Mouse (Mus musculus): Measurements from ENCODE around the gene Trafd1.

The Trafd1 gene

DNA sequence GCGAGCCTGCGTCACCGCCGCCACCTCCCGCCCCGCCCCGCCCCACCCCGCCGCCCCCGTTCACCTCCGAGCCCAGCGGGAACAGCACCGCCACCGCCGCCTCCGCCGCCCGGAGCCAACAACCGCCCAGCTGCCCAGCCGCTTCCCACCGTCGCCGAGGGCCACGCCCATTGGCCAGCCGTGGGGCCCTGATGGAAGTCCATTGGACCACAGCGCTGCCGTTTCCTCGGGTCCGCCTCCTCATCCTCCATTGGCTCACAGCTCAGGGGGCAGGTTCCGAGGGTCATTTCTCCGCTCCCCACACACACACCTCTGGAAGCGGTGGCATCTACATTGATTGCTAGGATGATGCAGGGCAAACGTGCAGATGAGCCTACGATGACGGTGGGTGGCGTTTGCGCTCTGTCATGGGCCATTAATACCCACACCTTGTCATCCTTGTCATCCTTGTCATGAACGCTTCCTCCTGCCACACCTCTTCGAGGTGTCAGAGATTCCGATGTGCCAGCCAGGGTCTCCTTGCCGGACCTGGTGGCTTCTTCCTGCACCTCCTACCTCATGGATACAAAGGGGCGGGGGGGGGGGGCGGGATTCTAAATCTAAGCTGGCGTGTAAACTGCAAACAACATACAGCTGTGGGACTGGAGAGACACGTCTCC, at the start of gene Trafd1:
Gene Trafd1 (minus strand): TSS at position 172 of the 659 bp plus-strand sequence.
- in situ Hi-C loops (cut with MboI; ENCODE audit: unreplicated experiment in 2 of 2) = no loop called here

DNA sequence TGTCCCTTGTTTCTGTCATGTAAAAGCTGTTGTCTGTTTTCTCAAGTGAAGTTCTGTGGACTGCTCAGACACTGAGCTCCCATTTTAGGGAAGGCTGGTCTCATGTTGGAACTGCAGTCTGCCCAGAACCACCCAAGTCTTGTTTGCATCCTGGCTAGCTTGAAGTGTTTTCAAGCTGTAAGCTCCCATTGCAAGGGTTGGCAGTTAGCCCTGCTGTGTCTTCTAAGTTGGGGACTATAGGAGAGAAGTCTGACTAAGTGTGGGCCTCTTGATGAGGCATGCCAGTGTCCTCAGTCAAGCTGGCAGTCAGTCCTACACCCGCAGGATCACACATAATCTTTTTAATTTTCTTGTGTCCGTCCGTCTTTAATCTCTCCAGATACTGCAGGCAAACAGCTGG, 43.5 kb upstream of the Trafd1 start:
- in situ Hi-C loops (cut with MboI; ENCODE audit: unreplicated experiment in 2 of 2) = no loop called here

DNA sequence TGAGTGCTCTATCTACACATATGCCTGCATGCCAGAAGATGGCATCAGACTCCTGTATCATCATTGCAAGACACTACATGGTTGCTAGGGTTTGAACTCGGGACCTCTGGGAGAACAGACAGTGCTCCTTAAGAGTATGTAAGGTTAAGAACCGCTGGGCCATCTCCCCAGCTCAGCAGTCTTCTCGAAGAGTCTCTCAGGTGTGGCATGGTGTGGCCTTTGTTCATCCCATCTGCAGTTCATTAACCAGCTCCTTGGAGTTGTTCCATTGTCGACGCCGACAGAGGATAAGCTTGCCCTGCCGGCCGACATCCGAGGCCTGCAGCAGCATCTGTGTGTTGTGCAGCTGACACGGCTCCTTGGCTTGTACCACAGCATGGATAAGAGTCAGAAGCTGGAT, 37.9 kb upstream of the Trafd1 start:
- in situ Hi-C loops (cut with MboI; ENCODE audit: unreplicated experiment in 2 of 2) = no loop called here

DNA sequence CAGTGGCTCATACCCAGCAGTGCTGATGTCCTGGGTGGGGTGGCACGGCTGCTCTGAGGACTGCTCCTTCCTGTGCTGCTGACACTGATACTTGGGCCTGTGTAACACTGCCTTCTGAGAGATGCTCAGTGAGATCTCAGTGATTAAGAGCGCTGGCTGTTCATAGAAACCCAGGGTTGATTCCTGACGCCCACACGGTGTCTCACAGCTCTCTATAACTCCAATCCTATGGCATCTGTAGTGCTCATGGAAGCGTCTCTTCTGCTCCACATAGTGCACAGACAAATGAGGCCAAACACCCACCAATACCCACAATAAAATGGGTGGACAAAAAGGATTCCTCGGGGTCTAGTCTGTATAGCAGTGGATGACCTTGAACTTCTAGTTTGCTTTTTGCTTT, 37.4 kb upstream of the Trafd1 start:
- in situ Hi-C loops (cut with MboI; ENCODE audit: unreplicated experiment in 2 of 2) = no loop called here

DNA sequence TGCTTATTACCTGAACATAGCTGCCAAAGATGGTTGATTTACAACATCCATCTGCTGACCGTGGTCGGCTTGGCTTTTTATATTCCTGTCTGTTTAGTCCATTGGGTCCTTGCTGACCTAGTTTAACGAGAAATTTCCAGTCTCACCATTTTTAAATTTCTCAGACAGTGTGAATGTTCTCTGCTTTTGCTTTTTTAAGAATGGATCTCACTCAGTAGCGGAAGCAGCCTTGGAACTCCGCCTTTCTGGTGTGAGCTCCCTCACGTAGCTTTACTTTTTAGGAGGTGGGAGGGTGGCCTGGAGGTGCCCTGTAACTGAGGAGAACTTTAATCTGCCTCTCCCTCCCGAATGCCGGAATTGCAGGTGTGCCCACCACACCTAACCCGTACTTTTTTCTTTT, 35.3 kb upstream of the Trafd1 start:
- in situ Hi-C loops (cut with MboI; ENCODE audit: unreplicated experiment in 2 of 2) = no loop called here

DNA sequence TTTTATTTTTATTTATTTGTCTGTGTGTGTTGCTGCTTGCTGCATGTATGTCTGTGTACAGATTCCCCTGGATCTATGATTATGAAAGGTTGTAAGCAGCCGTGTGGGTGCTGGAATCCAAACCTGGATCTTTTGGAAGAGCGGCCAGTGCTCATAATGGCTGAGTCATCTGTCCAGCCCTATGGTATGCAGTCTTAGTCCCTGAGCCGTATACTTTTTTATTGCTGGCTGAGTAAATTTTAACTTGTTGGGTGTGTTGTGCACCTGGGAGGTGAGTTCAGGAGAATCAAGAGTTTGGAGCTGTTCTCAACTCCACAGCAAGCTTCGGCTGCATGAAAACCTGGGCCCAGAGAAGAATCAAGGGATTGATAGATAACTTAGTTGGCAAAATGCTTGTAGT, 25.5 kb upstream of the Trafd1 start:
- in situ Hi-C loops (cut with MboI; ENCODE audit: unreplicated experiment in 2 of 2) = no loop called here

DNA sequence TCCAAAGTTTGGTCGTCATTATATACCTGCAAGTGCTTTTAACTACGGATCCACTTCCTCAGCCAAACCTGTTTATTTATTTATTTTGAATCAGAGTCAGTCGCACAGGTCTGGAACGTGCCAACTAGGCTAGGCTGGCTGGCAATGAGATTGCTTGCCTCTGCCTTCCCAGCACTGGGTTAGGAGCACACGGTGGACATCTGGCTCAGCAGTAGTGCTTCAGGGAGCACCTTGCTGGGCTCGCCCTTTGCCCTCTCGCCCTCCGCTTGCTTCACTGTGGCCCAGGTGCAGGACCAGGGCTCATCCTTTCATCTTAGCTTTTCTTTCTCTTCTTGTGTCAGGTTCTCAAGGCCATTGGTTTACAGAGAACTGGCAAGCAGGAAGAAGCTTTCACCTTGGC, 22.4 kb upstream of the Trafd1 start:
- in situ Hi-C loops (cut with MboI; ENCODE audit: unreplicated experiment in 2 of 2) = no loop called here

DNA sequence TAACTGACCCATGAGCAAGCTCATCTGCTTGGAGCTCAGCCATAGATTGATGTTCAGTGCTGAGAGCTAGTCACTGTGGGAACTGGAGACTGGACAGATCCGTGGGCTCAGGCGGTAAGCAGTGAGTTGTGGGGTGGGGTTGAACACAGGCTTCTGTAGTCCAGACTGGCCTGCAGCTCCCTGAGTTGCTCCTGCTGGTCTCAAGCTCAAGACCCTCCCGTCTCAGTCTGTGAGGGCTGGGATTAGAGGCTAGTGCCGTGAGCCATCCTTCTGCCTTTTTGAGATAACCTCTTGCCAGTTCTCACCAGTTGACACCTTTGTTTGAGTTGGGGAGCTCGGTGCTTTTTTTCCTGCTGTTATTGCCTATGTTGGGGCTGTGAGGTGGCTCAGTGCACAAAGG, 15.4 kb upstream of the Trafd1 start:
- in situ Hi-C loops (cut with MboI; ENCODE audit: unreplicated experiment in 2 of 2) = no loop called here

DNA sequence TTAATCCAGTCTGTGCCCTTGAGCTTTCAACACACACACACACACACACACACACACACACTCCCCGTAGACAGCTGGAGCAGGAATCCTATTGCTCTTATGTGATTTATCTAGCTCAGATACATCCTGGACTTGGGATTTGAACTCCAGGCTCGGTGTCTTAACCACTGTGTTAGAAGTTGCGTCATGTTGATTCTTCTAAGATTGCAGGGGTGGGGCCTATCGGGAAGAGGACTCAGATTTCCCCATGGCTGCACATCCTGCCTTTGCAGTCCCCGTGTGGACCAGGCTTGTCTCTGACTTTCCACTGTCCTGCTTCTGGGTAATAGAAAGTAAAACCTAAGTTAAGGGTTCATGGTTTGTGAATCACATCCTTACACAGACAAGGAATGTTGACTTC, 14.6 kb upstream of the Trafd1 start:
- in situ Hi-C loops (cut with MboI; ENCODE audit: unreplicated experiment in 2 of 2) = no loop called here

DNA sequence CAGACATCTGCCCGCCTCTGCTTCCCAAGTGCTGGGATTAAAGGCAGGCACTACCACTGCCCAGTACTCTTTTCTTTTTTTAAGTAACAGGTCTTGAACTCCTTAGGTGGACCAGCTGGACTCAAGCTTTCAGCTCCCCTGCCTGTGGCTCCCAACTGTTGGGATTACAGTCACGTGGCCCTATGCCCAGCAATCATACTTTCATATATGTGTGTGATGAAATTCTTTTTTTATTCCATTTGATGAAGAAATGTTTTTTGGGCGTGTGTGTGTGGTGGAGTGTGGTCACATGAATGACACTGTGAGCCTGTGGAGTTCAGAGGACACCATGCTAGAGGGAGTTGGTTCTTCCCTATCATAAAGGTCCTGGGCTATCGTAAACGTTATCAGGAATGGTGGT, 14.1 kb upstream of the Trafd1 start:
- in situ Hi-C loops (cut with MboI; ENCODE audit: unreplicated experiment in 2 of 2) = no loop called here

DNA sequence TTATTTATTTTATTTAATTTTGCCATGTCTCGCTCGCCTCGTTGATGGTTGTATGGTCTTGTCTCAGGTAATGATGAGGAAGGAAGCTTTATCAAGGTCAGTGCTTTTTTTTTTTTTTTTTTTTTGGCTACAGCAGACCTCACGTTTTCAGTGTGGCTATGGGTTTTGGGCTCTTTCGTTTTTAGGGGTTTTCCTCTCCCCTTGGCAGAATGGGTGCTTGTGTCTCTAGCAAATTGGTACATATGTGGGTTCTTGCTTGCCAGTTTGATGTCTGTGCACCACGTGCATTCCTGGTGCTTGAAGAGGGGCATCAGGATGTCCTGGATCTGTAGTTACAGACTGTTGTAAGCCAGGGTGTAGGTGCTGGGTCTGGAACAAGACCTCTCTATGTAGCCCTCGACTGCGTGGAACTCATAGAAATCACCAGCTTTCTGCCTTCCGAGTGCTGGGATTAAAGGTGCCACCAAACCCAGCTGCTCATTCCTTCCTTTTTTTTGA, 13.6 kb upstream of the Trafd1 start:
- in situ Hi-C loops (cut with MboI; ENCODE audit: unreplicated experiment in 2 of 2) = no loop called here

DNA sequence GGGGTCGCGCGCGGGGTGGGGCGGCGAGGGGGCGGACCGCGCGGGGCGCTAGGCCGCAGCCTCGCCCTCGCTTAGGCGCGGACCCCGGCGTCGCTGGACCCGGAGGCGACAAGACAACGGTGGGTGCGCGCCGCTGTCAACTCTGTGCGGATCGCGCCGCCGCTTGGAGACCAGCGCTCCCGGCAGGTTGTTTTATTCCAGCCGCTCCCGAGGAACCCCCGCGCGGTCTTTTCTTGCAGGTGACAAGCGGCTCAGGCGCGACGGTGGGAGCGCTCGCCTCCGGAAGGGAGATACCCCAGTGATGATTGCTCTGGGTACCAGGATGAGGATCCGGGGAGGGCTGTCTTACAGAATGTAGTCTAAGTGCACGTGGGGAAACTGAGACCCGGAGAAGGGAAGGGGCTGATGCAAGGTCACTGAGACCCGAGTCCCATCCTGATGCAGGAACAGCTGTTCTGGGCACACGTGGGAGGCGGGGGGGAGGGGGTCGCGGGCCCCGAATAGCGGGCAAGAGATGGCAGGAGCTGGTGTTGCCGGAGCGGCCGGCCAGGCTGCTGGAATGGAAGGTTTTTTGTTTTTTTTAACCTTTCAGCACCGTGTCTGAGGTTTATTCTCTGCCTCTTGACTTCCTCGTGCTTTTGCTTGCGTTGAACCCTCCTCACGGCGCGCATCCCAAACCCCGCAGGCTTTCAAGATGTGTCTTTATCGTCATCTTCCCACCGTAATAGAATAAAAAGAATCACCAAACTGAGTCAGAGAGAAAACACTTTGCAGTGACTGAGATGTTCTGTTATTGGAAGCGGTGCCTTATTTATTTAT, 12.9 kb upstream of the Trafd1 start:
- in situ Hi-C loops (cut with MboI; ENCODE audit: unreplicated experiment in 2 of 2) = no loop called here

DNA sequence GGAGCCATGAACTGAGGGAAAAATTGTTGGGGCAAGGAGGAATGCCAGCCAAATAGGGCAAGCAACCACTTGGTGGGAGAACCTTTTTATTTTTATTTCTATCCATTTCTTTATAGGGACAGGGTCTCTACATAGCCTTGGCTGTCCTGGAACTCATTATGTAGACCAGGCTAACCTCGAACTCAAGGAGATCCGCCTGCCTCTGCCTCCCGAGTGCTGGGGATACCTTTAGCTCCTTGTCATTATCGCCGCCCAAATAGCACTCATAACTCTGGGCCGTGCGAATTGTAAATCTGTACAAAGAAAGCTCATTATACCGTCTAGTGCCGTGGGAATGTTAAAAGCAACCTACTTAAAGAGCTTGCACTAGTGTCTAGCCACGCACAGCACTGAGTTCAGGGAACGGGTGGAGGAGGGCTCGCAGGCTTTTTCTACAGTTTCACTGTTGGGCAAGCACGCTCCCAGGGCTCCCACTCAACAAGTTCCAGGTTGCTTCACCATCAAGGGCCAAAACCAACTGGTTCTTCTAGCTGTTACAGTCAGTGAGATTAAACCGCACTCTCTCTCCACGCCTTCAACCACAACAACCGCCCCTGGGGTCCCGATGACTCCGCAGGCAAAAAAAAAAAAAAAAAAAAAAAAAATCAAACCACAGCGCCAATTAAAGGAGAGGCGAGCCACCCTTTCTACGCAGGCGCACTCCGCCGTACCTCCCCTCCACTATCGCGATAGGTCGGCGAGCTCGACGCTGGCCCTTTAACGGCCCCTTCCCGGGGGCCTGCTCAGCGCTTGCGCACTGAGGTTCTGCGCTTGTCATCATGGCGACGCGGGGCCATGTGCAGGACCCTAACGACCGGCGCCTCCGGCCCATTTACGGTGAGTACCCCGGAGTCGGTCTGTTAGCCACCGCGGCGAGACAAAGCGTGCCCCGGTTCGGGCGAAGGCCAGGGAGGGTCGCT, 12.0 kb upstream of the Trafd1 start, which contains the start of gene Naa25:
Gene Naa25 (plus strand): TSS at position 750 of the 959 bp plus-strand sequence.
- in situ Hi-C loops (cut with MboI; ENCODE audit: unreplicated experiment in 2 of 2) = no loop called here

DNA sequence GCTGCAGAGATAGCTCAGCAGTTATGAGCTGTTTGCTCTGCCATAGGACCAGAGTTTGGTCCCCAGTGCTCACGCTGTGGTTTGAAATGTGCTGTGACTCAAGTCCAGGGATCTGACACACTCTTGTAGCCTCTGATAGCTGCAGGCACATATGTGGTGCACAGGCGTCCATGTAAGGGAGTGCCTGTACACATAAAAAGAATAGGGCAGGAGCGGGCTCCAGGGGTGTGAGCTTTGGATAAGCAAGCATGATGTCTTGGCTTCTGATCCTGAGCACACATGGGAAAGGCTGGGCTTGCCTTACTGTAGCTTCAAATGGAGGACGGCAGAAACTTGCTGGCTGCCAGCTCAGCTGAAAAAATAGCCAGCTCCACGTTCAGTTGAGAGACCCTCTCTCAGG, 10.2 kb upstream of the Trafd1 start:
- in situ Hi-C loops (cut with MboI; ENCODE audit: unreplicated experiment in 2 of 2) = no loop called here

DNA sequence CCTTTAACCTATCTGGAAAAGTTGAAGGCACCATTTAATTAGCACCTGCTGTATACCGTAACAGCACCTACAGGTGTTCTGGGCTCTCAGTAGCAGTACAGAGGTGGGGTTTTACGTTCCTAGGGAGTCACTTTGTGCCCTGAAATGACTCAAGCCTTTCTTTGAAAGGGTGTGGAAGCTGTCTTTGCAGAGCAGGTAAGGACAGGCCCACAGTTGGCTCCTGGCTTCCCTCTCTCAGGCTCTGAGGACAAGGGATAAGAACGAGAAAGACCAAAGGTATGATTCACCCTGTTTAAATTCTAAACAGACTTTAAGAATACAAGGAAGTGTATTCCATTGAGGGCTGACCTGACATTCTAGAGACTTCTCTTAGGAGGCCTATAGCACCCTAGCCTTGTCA, 8.0 kb upstream of the Trafd1 start:
- in situ Hi-C loops (cut with MboI; ENCODE audit: unreplicated experiment in 2 of 2) = no loop called here

DNA sequence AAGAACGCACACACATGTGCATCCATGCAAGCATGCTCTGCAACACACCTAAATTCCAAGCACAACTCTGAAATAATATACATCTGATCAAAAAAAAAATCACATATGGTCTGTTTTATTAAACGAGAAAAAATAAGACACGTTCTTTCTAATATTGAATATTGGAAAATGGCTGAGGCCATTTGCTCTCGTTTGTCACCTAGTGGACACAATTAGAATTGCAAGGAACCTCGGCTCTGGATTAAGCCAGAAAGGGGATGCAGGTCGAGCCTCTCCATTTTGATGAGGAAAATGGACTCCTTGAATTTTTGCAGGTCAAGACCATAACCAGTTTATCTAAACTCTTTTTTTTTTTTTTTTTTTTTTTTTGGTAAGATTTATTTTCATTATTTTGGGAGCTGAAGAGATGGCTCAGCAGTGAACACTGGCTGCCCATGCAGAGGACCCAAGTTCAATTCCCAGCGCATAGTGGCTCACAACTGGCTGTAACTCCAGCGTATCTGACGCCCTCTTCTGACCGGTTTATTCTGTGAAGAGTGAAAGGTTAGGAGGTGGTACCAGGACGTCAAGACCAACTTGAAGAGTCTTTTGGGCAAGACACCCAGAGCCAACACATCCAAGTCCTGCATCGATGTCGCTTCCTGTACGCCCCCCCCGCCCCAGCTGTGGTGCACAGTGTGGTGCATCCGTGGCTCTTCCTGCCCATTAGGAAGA, 7.4 kb upstream of the Trafd1 start:
- in situ Hi-C loops (cut with MboI; ENCODE audit: unreplicated experiment in 2 of 2) = no loop called here

DNA sequence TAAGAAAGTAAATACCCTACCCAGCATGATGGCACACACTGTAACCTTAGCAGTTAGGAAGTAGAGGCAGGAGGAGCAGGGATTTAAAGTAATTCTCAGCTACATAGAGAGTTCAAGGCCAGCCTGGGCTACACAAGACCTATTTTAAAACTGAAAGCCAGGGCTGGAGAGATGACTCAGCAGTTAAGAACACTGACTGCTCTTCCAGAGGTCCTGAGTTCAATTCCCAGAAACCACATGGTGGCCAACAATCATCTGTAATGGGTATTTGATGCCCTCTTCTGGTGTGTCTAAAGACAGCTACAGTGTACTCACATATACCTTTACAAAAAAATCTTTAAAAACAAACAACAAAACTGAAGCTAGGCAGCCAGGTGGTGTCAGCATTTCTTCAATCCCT, 4.3 kb upstream of the Trafd1 start:
- in situ Hi-C loops (cut with MboI; ENCODE audit: unreplicated experiment in 2 of 2) = no loop called here

DNA sequence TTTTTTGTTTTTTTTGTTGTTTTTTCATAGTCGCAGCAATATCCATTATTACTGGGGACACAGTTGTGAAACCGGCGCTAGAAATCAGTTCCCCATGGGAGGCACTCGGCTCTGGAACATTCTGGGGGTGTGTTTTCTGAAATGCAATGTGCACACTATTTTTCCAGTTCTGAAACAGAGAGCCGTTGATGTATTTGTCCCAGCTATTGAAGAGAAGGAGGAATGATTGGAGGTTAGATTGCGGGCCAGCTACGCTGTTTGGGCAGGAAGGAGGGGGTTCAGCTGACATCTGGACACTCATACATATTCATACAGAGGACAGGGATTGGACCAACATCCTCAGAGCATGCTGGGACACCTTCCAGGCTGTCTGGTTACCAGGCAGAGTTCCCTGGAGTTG, 3.7 kb upstream of the Trafd1 start:
- in situ Hi-C loops (cut with MboI; ENCODE audit: unreplicated experiment in 2 of 2) = no loop called here

DNA sequence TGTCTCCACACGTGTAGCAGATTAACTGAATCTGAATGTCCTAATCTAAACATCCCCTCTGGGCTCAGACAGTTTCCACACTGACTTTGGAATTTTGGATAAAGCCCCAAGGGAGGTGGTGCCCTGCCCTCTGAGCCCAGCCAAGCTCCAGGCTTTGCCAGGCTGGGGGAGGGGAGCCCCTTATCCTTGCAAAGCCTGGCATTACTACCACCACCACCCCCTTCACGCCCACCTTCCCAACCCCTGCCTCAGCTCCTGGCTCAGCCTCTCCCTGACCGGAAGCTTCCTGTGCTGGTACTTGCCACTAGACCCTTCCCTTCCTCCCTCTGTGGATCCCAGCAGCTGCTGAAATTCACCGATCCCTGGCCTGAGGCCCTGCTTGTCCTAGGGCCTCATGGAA, 1.7 kb upstream of the Trafd1 start:
- in situ Hi-C loops (cut with MboI; ENCODE audit: unreplicated experiment in 2 of 2) = no loop called here

DNA sequence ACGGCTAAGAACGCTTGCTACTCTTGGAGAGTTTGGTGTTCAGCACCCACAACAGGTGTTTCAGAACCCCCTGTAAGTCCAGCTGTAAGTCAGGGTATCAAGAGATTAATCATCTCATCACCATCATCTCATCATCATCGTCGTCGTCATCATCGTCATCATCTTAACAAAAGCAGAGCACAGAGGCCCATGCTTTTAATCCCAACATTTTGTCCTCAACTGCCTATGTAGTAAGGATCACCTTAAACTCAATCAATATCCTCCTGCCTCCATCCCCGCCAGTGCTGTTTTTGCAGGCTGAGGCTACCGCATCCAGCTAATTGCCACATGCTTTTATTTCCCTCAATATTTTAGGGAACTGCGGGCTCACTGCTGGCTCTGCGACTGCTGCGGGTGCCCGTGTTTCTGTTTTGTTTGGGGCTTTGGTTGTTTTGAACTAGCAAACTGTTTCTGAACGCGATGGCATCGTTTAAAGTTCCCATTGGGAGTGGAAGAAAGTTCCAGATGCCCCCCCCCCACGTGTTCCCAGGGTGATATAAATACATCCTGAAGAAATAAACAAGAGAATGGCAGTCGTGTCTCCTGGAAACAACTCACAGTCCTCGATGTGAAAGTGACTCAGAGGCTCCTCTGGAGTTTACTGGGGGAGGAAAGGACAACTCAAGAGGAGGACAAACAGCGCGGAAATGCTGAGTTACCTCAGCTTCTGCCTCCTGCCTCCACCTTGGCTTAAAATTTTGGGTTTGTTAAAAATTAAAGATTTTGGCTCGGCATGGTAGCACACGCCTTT, 883 bp upstream of the Trafd1 start:
- in situ Hi-C loops (cut with MboI; ENCODE audit: unreplicated experiment in 2 of 2) = no loop called here
